Mouse (Mus musculus) myocyte (in vitro differentiated cells): ENCODE results near the gene Mcf2l. TPM values are rescaled to one million over a fixed set of nuclear protein-coding genes. Genes with fewer than 3 reads are reported as not detected.

Source experiments
- H3K27me3 ChIP-seq: one replicate; pipeline ENCODE4 v1.6.1; 2011; ENCODE audit not compliant: control insufficient read depth, insufficient read depth, insufficient read length
- H3K36me3 ChIP-seq: one replicate; pipeline ENCODE4 v1.6.1; 2011; ENCODE audit not compliant: control insufficient read depth, insufficient read depth
- H3K4me2 ChIP-seq: one replicate; pipeline ENCODE4 v1.6.1; 2011; ENCODE audit warnings: low read depth, control low read depth
- H3K4me3 ChIP-seq: one replicate; pipeline ENCODE4 v1.5.1; 2011; ENCODE audit warnings: mild to moderate bottlenecking, control low read depth, moderate library complexity
- H3K79me2 ChIP-seq: one replicate; pipeline ENCODE4 v1.6.1; 2011; ENCODE audit not compliant: control insufficient read depth, insufficient read depth
- H3ac ChIP-seq: one replicate; pipeline ENCODE4 v1.6.1; 2011; ENCODE audit not compliant: control insufficient read depth, insufficient read length
- CEBPB ChIP-seq: IDR thresholded peaks from 2 replicates; pipeline ENCODE4 v1.6.1; 2011; ENCODE audit warnings: mild to moderate bottlenecking, moderate library complexity; ENCODE audit not compliant: poor library complexity, insufficient read depth, severe bottlenecking
- E2F4 ChIP-seq: IDR thresholded peaks from one replicate; pipeline ENCODE4 v1.6.1; 2011; ENCODE audit warnings: mild to moderate bottlenecking, control low read depth, moderate library complexity; ENCODE audit not compliant: insufficient read depth
- MAX ChIP-seq: IDR thresholded peaks from one replicate; pipeline ENCODE4 v1.6.1; 2011; ENCODE audit warnings: low read depth, mild to moderate bottlenecking, control low read depth
- MYOD1 ChIP-seq, 3 experiments: IDR thresholded peaks; one replicate each; pipeline ENCODE4 v1.6.1; 2011; ENCODE audit warnings: control low read depth in 2 of 3, low read depth in 2 of 3, mild to moderate bottlenecking in 2 of 3, moderate library complexity in 1 of 3; ENCODE audit not compliant: insufficient read length in 2 of 3, control insufficient read depth in 1 of 3
- MYOG ChIP-seq, 3 experiments: IDR thresholded peaks; one replicate each; pipeline ENCODE4 v1.6.1; 2011; ENCODE audit warnings: control low read depth in 2 of 3, low read depth in 2 of 3, mild to moderate bottlenecking in 2 of 3; ENCODE audit not compliant: insufficient read length in 2 of 3, control insufficient read depth in 1 of 3, insufficient read depth in 1 of 3
- POLR2A ChIP-seq: IDR thresholded peaks from one replicate; pipeline ENCODE4 v1.6.1; 2011; ENCODE audit warnings: low read depth, mild to moderate bottlenecking, control low read depth, moderate library complexity; ENCODE audit not compliant: insufficient read length
- POLR2AphosphoS2 ChIP-seq: IDR thresholded peaks from one replicate; pipeline ENCODE4 v1.6.1; 2011; ENCODE audit warnings: low read depth, control low read depth; ENCODE audit not compliant: insufficient read length
- REST ChIP-seq: IDR thresholded peaks from one replicate; pipeline ENCODE4 v1.6.1; 2011; ENCODE audit warnings: mild to moderate bottlenecking, control low read depth, moderate library complexity; ENCODE audit not compliant: insufficient read depth, insufficient read length
- SRF ChIP-seq: IDR thresholded peaks from one replicate; pipeline ENCODE4 v1.6.1; 2011; ENCODE audit warnings: low read depth; ENCODE audit not compliant: control insufficient read depth, insufficient read length
- TCF12 ChIP-seq: IDR thresholded peaks from one replicate; pipeline ENCODE4 v1.6.1; 2011; ENCODE audit warnings: mild to moderate bottlenecking, control low read depth; ENCODE audit not compliant: poor library complexity, insufficient read depth, severe bottlenecking
- TCF3 ChIP-seq: IDR thresholded peaks from one replicate; pipeline ENCODE4 v1.6.1; 2011; ENCODE audit warnings: low read depth, control low read depth; ENCODE audit not compliant: insufficient read length
- USF1 ChIP-seq: IDR thresholded peaks from one replicate; pipeline ENCODE4 v1.6.1; 2011; ENCODE audit warnings: low read depth, mild to moderate bottlenecking, control low read depth, moderate library complexity
- polyA plus RNA-seq: library from polyadenylated mRNA; unstranded; fragments of >200 nt; fragmentation: generic; extraction: Trizol; gene quantifications from one replicate; pipeline ENCODE4 v1.2.1, GENCODE M21; 2012; ENCODE audit warnings: missing spikeins

Gene Mcf2l
- polyA plus RNA-seq, 1 experiment, result 1.2 TPM

DNA sequence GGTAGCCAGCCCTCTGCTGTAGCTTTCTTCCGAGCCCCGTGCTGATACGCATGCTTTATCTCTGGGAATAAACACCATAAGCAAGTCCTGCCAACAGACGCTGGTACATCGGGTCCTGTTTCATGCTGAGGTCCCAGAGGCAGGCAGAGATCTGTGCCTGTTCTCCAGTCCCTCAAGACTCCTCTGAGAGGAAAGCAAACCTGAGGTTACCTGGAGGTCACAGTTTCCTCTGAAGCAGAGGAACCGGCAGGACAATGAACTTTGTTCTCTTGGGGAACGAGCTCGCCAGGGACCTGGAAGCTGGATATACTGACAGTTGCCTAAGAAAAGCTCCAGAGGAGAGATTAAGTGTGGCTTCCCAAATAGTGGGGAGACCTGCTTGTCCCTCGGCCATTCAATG is 24.2 kb downstream of the Mcf2l start:
- peaks cover 37% of the 10 kb centered on the region for H3K27me3 ChIP-seq
- H3K79me2 ChIP-seq, result no peaks in the 10 kb centered on the region
- H3K36me3 ChIP-seq, result no peaks in the 10 kb centered on the region
- TF ChIP-seq MAX (no peak), MYOD1 (IDR thresholded peaks at IDR 0.05; ENCODE audit: control insufficient read depth in 1 of 3, insufficient read length in 2 of 3, low read depth in 2 of 3) (no peak), POLR2A (no peak), REST (no peak), TCF12 (no peak), CEBPB (no peak), POLR2AphosphoS2 (no peak), USF1 (no peak), E2F4 (no peak), MYOG (IDR thresholded peaks at IDR 0.05; ENCODE audit: control insufficient read depth in 1 of 3, insufficient read depth in 1 of 3, insufficient read length in 2 of 3, low read depth in 2 of 3) (no peak), SRF (no peak), TCF3 (no peak)
- H3K4me3 ChIP-seq, result no peak overlapping the region
- no peak overlapping the region for H3ac ChIP-seq
- no peak overlapping the region for H3K4me2 ChIP-seq

DNA sequence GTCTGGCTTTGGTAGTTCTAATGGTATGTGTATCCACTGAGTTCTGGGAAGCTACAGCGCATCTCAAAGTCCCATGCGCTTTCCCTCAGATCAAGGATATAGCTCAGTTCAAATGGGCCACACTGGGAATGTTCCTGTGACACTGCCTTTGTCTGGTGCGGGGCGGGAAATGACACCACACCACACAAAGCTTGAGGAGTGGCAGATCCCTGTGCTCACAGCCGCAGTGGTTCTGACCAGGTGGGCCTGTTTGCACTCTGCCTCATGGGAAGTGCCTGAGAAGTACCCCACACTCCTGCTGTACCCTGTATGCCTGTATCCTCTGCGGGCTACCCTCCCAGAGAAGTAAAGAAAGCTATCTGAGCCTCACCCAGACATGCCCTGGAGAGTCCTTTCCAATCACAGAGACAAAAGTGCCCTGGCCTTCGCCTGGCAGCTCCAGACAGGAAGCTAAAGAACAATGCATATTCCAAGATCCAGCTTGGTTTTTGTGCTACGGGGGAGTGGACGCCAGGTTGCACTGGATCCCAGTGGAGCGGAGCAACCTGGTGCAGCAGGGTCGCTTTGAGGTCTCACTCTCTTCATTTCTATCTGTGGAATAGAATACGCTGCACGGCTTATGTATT is 30.3 kb downstream of the Mcf2l start:
- peaks cover 25% of the 10 kb centered on the region for H3K27me3 ChIP-seq
- no peaks in the 10 kb centered on the region for H3K79me2 ChIP-seq
- H3K36me3 ChIP-seq, result no peaks in the 10 kb centered on the region
- no peak overlapping the region for H3ac ChIP-seq
- no peak overlapping the region for H3K4me2 ChIP-seq
- H3K4me3 ChIP-seq, result no peak overlapping the region
- no peak for TF ChIP-seq USF1
- no peak for TF ChIP-seq MYOG (IDR thresholded peaks at IDR 0.05; ENCODE audit: control insufficient read depth in 1 of 3, insufficient read depth in 1 of 3, insufficient read length in 2 of 3, low read depth in 2 of 3)
- no peak for TF ChIP-seq CEBPB
- TF ChIP-seq SRF, result no peak
- TF ChIP-seq E2F4, result no peak
- no peak for TF ChIP-seq TCF12
- TF ChIP-seq POLR2AphosphoS2, result no peak
- TF ChIP-seq REST, result no peak
- no peak for TF ChIP-seq TCF3
- no peak for TF ChIP-seq MYOD1 (IDR thresholded peaks at IDR 0.05; ENCODE audit: control insufficient read depth in 1 of 3, insufficient read length in 2 of 3, low read depth in 2 of 3)
- no peak for TF ChIP-seq MAX
- no peak for TF ChIP-seq POLR2A

DNA sequence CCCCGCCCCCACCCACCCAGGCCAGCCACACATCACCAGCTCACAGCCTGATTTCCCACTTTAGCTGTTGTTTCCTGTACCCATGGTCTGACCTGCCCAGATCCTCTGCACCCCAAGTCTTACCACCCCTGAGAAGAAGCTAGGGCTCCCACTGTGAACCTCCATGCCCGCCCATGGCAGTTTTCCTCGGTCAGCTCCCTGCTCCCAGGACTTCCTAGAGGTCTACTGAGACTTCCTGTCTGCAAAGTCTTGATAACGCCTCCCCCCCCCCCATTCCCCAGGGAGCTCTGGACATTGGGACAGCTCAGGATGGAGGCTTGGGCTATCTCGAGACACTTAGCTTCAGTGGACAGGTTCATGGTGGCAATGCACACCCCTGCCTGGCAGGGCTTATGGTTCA is 31.5 kb downstream of the Mcf2l start:
- peaks cover 28% of the 10 kb centered on the region for H3K27me3 ChIP-seq
- no peak overlapping the region for H3ac ChIP-seq
- TF ChIP-seq MAX, result no peak
- TF ChIP-seq MYOD1 (IDR thresholded peaks at IDR 0.05; ENCODE audit: control insufficient read depth in 1 of 3, insufficient read length in 2 of 3, low read depth in 2 of 3), result no peak
- TF ChIP-seq POLR2A, result no peak
- TF ChIP-seq POLR2AphosphoS2, result no peak
- H3K4me2 ChIP-seq, result no peak overlapping the region
- no peaks in the 10 kb centered on the region for H3K36me3 ChIP-seq
- no peak overlapping the region for H3K4me3 ChIP-seq
- H3K79me2 ChIP-seq, result no peaks in the 10 kb centered on the region

DNA sequence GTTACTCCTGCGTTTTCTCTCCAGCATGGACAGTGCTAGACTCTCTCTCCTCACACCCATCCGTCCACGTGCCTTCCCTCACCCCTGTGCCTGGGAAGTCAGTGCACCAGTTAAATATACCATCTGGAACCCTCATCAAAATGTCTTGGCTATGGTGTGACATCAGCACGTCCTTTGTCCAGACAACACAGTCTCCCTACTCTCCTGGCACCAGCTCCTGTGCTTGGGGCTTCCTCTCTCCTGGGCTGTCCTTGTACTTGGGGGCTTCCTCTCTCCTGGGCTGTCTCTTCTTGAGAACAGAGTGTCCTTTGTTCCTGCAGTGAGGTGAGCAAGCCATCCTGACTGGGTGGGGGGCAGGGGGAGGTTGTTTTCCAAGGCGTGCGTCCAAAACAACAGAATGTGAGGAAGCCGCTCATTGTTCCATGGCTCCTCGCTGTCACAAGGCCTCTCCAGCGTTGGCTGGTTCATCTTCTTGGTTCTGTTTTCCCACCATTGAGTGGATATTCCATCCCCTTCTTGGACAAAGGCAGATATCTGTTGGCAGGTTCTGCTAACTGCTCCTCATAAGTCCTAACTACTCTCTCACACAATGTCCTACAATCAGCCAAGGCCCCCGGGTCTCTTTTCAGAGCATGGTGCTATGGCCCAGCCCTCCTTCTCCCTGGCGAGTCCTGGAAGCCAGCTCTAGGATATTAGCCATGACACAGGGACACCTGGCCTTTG is 32.2 kb downstream of the Mcf2l start:
- Histone ChIP-seq H3K27me3 (peaks cover 28% of the 10 kb centered on the region), H3K36me3 (no peaks in the 10 kb centered on the region), H3K79me2 (no peaks in the 10 kb centered on the region), H3K4me3 (no peak overlapping the region), H3K4me2 (no peak overlapping the region), H3ac (no peak overlapping the region)
- TF ChIP-seq POLR2A (no peak), MYOG (IDR thresholded peaks at IDR 0.05; ENCODE audit: control insufficient read depth in 1 of 3, insufficient read depth in 1 of 3, insufficient read length in 2 of 3, low read depth in 2 of 3) (no peak)

DNA sequence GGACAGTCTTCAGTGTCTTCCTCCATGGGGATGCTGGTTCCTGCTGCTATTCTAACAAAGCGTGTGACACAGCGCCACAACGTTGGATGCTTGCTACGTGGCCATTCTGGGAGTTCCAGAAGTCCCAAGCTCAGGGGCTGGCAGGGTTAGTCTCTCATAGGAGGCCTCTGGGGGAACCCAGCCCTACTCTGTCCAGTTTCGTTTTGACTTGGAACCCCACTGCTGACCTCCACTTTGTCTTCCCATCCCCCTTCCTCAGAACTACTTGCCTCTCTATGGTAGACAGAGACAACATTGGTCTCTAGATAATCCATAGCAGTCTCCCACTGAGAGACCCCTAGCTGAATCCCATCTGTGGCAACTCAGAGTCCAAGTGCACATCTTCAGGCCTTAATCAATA is 33.0 kb downstream of the Mcf2l start:
- no peak for TF ChIP-seq MYOG (IDR thresholded peaks at IDR 0.05; ENCODE audit: control insufficient read depth in 1 of 3, insufficient read depth in 1 of 3, insufficient read length in 2 of 3, low read depth in 2 of 3)
- H3K4me3 ChIP-seq, result no peak overlapping the region

More for the DNA sequence above, 33.0 kb downstream of the Mcf2l start:
- Histone ChIP-seq H3K27me3 (peaks cover 25% of the 10 kb centered on the region), H3ac (no peak overlapping the region), H3K36me3 (no peaks in the 10 kb centered on the region), H3K79me2 (no peaks in the 10 kb centered on the region), H3K4me2 (no peak overlapping the region)
